Mouse (Mus musculus) forebrain, postnatal 0 days (tissue): ENCODE data around the gene Pkp1. TPM values are rescaled to one million over a fixed set of nuclear protein-coding genes. Genes with fewer than 3 reads are reported as not detected.

ENCODE experiments used
- ATAC-seq: fragments of 200-750 bp; cut with Nextera tagmentation; 2 replicates; pipeline ENCODE4 v1.8.0; 2017; ENCODE audit warnings: mild to moderate bottlenecking, moderate library complexity
- DNase-seq: peaks from one replicate; pipeline ENCODE4 v3.0.0-alpha.2; 2015
- H3K27ac ChIP-seq: fragments of 300-500 bp; sonication (generic); 2 replicates; pipeline ENCODE4 v1.5.1; 2014; ENCODE audit warnings: low read depth, mild to moderate bottlenecking, antibody characterized with exemption, low read length, moderate library complexity, mixed read lengths
- H3K27me3 ChIP-seq: fragments of 300-500 bp; sonication (generic); 2 replicates; pipeline ENCODE4 v1.6.1; 2014; ENCODE audit warnings: mild to moderate bottlenecking, low read length, mixed read lengths; ENCODE audit not compliant: insufficient read depth
- H3K36me3 ChIP-seq: fragments of 300-500 bp; sonication (generic); 2 replicates; pipeline ENCODE4 v1.6.1; 2014; ENCODE audit warnings: mild to moderate bottlenecking, moderate library complexity; ENCODE audit not compliant: insufficient read depth
- H3K4me1 ChIP-seq: fragments of 300-500 bp; sonication (generic); 2 replicates; pipeline ENCODE4 v1.6.1; 2014; ENCODE audit warnings: antibody characterized with exemption; ENCODE audit not compliant: insufficient read depth
- H3K4me2 ChIP-seq: fragments of 300-500 bp; sonication (generic); 2 replicates; pipeline ENCODE4 v1.6.1; 2014; ENCODE audit warnings: low read depth, mild to moderate bottlenecking, moderate library complexity
- H3K4me3 ChIP-seq: fragments of 300-500 bp; sonication (generic); 2 replicates; pipeline ENCODE4 v1.5.1; 2014; ENCODE audit warnings: low read depth, low read length, mixed read lengths
- H3K9ac ChIP-seq: fragments of 300-500 bp; sonication (generic); 2 replicates; pipeline ENCODE4 v1.6.1; 2014; ENCODE audit warnings: mild to moderate bottlenecking
- H3K9me3 ChIP-seq: fragments of 300-500 bp; sonication (generic); 2 replicates; pipeline ENCODE4 v1.6.1; 2016; ENCODE audit warnings: low read length
- CTCF ChIP-seq: sonication (generic); IDR thresholded peaks from 2 replicates; pipeline ENCODE4 v1.5.1; 2016; ENCODE audit warnings: antibody characterized with exemption, control low read depth, low read depth
- WGBS: fragments of 180-500 bp; shearing (Covaris S2); extraction: QIAGEN DNeasy Blood & Tissue Kit; methylation state at CpG from one replicate; pipeline ENCODE4 v1.1.7; 2014; 5-methylcytosine and 5-hydroxymethylcytosine counted together
- polyA plus RNA-seq: library from polyadenylated mRNA; unstranded; fragments of >200 nt; fragmentation: Nextera tagmentation; extraction: Ambion mirVana; gene quantifications from 2 replicates; pipeline ENCODE4 v1.2.1, GENCODE M21; 2015
- total RNA-seq: library from RNA; depleted of rRNA; stranded (reverse); fragments of >200 nt; gene quantifications from 2 replicates; pipeline ENCODE4 v1.2.3, GENCODE M21; 2014

The Pkp1 gene
- total and polyA plus RNA-seq, 2 experiments from 2014 or later, result 0.06 to 0.10 TPM

DNA sequence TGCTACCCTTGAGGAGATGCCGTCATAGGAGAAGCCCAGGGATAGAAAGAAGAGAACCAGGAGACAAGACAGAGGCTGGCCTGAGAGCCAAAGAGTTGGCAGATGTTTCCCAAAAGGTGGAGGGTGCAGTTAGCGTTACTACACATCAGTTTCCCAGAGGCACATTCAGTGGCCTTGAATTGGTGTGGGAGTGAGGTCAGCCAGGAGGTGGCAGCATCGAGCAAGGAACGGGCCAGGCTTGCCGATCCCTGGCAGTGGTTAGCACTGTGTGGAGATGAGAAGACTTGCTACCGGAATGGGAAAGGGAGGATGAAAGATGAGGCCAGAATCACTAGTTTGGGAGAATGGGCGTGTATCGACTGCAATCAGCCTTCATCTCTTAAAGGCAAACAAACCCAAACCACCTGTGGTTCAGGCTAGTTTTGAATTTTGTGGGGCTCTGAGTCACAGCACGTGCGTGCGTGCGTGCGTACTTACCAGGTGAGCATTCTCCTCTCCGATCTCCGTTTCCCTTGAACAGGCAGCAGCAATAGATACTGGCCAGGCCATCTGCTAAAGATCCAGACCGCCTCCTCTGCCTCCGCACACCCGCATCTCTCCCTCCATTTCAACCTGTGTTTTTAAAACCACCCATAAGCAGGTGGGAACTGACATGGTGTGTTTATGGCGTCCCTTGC lies 53.4 kb downstream of the Pkp1 start:
- WGBS, result 51% methylated on average over 19 of the region's 19 CpGs
- H3K4me2 ChIP-seq, result no peak overlapping the region

GRCm38 (mm10) chr1:135864830-135865229 lies 54.2 kb downstream of the Pkp1 start:
- Histone ChIP-seq H3K4me2 (no peak overlapping the region), H3K36me3 (no peaks in the 10 kb centered on the region), H3K27me3 (no peaks in the 10 kb centered on the region), H3K4me3 (no peak overlapping the region), H3K4me1 (no peaks in the 10 kb centered on the region), H3K27ac (no peak overlapping the region), H3K9me3 (no peaks in the 10 kb centered on the region), H3K9ac (no peak overlapping the region)
- ATAC-seq, result no peak
- TF ChIP-seq CTCF, result no peak
- 88% methylated on average over 6 of the region's 6 CpGs for WGBS
- no peak for DNase-seq

More for the DNA sequence above, 53.4 kb downstream of the Pkp1 start:
- no peaks in the 10 kb centered on the region for H3K36me3 ChIP-seq
- no peaks in the 10 kb centered on the region for H3K27me3 ChIP-seq
- no peaks in the 10 kb centered on the region for H3K4me1 ChIP-seq
- H3K4me3 ChIP-seq, result no peak overlapping the region
- no peak overlapping the region for H3K9ac ChIP-seq
- TF ChIP-seq CTCF, result peak; percentile 96
- H3K9me3 ChIP-seq, result no peaks in the 10 kb centered on the region
- no peak overlapping the region for H3K27ac ChIP-seq
- ATAC-seq (peak; percentile 91), DNase-seq (peak; percentile 86)

DNA sequence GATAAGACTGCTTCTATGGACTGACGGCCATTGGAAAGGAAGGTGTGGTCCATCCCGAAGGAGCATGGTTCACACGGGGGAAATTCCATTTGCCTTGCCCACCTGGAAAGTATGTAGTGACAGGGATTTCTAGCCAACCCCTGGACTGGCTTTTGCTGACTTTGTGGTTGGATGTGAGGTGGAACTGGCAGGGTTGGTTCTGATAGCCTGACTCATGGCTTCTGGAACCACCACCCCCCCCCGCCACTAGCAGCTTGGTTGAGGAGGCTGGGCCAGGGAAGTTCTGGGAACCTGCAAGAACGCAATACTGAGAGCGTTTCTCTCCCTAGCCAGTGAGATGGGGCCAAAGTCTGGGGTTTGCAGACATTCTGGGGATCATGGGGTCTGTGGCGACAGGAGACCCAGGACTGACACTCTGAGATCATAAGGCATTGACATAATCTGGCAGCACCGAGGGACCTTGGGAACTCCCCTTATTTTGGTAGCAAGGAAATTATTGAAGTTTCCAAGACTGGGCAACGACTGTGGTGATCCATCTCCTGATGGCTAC lies 55.1 kb downstream of the Pkp1 start:
- Histone ChIP-seq H3K9ac (no peak overlapping the region), H3K4me2 (no peak overlapping the region), H3K9me3 (no peaks in the 10 kb centered on the region), H3K36me3 (no peaks in the 10 kb centered on the region), H3K27me3 (no peaks in the 10 kb centered on the region), H3K4me3 (no peak overlapping the region), H3K27ac (no peak overlapping the region), H3K4me1 (no peaks in the 10 kb centered on the region)
- TF ChIP-seq CTCF, result no peak
- DNase-seq, result no peak
- WGBS, result 87% methylated on average over 9 of the region's 9 CpGs
- ATAC-seq, result no peak

GRCm38 (mm10) chr1:135862561-135862960 lies 56.4 kb downstream of the Pkp1 start:
- ATAC-seq (no peak), DNase-seq (no peak)
- H3K9ac ChIP-seq, result no peak overlapping the region
- H3K9me3 ChIP-seq, result no peaks in the 10 kb centered on the region
- no peak overlapping the region for H3K4me3 ChIP-seq
- H3K4me2 ChIP-seq, result no peak overlapping the region
- no peak for TF ChIP-seq CTCF
- no peaks in the 10 kb centered on the region for H3K36me3 ChIP-seq
- no peak overlapping the region for H3K27ac ChIP-seq
- H3K27me3 ChIP-seq, result no peaks in the 10 kb centered on the region
- no peaks in the 10 kb centered on the region for H3K4me1 ChIP-seq
- WGBS, result 81% methylated on average over 5 of the region's 5 CpGs

DNA sequence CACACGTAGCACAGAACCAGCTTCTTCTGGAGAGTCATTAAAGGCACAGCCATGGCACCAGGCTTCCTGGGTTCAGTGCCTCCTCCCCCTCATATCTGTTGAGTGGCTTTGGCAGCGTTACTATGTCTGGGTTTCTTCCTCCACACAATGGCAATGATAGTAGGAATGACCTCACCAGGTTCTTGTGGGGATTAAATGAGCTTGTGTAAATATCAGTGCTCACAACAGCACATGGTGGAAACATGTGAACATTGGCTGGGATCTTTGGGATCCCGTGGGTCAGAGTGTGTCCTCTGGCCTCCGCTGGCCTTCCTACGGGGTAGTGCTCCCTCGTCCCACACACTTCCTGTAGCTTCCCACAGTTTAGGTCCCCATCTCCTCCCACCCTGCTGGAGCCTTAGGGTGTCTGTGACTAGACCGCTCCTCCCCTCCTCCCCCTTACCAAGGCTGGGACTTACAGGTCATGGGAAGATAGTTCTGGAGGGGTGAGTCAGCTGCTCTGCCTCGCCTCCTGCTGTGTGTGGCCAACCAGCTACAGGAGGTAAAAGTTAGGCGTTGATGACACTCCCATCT lies 56.9 kb downstream of the Pkp1 start:
- WGBS, result 73% methylated on average over 9 of the region's 9 CpGs
- Histone ChIP-seq H3K4me2 (no peak overlapping the region), H3K27me3 (no peaks in the 10 kb centered on the region), H3K9ac (no peak overlapping the region), H3K4me3 (no peak overlapping the region), H3K27ac (no peak overlapping the region), H3K9me3 (no peaks in the 10 kb centered on the region), H3K4me1 (no peaks in the 10 kb centered on the region), H3K36me3 (no peaks in the 10 kb centered on the region)
- no peak for TF ChIP-seq CTCF
- DNase-seq (no peak), ATAC-seq (no peak)

DNA sequence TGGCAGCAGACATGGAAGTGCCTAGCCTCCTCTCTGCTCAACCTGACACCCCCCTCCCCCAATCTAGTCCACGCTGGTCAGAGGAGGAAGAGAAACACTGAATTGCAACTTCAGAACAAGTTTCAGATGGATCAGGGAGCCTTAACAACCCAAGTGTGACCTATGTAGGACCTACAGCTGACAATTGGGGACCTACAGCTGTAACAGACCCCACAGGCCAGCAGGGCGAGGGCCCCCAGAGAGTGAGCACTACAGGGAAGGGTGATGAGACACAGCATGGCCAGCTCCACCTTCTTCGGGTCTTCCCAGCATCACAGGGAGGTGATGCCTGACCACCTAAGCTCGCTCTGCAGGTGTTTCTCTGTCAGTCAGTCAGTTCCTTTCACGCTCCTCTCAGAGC lies 57.9 kb downstream of the Pkp1 start:
- ATAC-seq (no peak), DNase-seq (no peak)
- 89% methylated on average over 5 of the region's 5 CpGs for WGBS
- Histone ChIP-seq H3K4me1 (no peaks in the 10 kb centered on the region), H3K4me2 (no peak overlapping the region), H3K27me3 (no peaks in the 10 kb centered on the region), H3K9ac (no peak overlapping the region), H3K36me3 (no peaks in the 10 kb centered on the region), H3K4me3 (no peak overlapping the region), H3K27ac (no peak overlapping the region), H3K9me3 (no peaks in the 10 kb centered on the region)
- TF ChIP-seq CTCF, result no peak

GRCm38 (mm10) chr1:135858533-135858932 lies 60.5 kb downstream of the Pkp1 start:
- 96% methylated on average over 7 of the region's 7 CpGs for WGBS

More at GRCm38 (mm10) chr1:135858533-135858932, 60.5 kb downstream of the Pkp1 start:
- Histone ChIP-seq H3K36me3 (no peaks in the 10 kb centered on the region), H3K9me3 (no peaks in the 10 kb centered on the region), H3K27ac (no peak overlapping the region), H3K9ac (no peak overlapping the region), H3K4me3 (no peak overlapping the region), H3K4me1 (no peaks in the 10 kb centered on the region), H3K4me2 (no peak overlapping the region), H3K27me3 (no peaks in the 10 kb centered on the region)
- ATAC-seq (no peak), DNase-seq (no peak)
- no peak for TF ChIP-seq CTCF
